Mouse (Mus musculus) midbrain, postnatal 0 days (tissue): Measurements from ENCODE around the gene Akap13. TPM values are rescaled to one million over a fixed set of nuclear protein-coding genes. Genes with fewer than 3 reads are reported as not detected.

Experiments
- ATAC-seq: fragments of 200-750 bp; cut with Nextera tagmentation; 2 replicates; pipeline ENCODE4 v1.8.0; 2017; ENCODE audit warnings: moderate number of reproducible peaks, mild to moderate bottlenecking, moderate TSS enrichment, moderate library complexity; ENCODE audit not compliant: low FRiP score
- DNase-seq: peaks from one replicate; pipeline ENCODE4 v3.0.0-alpha.2; 2015; ENCODE audit warnings: low spot score
- H3K27ac ChIP-seq: fragments of 300-500 bp; sonication (generic); 2 replicates; pipeline ENCODE4 v1.5.1; 2014; ENCODE audit warnings: low read depth, mild to moderate bottlenecking, low read length, mixed read lengths
- H3K27me3 ChIP-seq: fragments of 300-500 bp; sonication (generic); 2 replicates; pipeline ENCODE4 v1.6.1; 2014; ENCODE audit warnings: low read length, control low read depth, mixed read lengths; ENCODE audit not compliant: insufficient read depth
- H3K36me3 ChIP-seq: fragments of 300-500 bp; sonication (generic); 2 replicates; pipeline ENCODE4 v1.6.1; 2014; ENCODE audit warnings: low read length, control low read depth, mixed read lengths; ENCODE audit not compliant: insufficient read depth
- H3K4me1 ChIP-seq: fragments of 300-500 bp; sonication (generic); 2 replicates; pipeline ENCODE4 v1.6.1; 2014; ENCODE audit warnings: mild to moderate bottlenecking, control low read depth, antibody characterized with exemption, low read length, mixed read lengths; ENCODE audit not compliant: insufficient read depth
- H3K4me2 ChIP-seq: fragments of 300-500 bp; sonication (generic); 2 replicates; pipeline ENCODE4 v1.6.1; 2014; ENCODE audit warnings: low read depth, mild to moderate bottlenecking, low read length, mixed read lengths; ENCODE audit not compliant: poor library complexity, severe bottlenecking
- H3K4me3 ChIP-seq: fragments of 300-500 bp; sonication (generic); 2 replicates; pipeline ENCODE4 v1.5.1; 2014; ENCODE audit warnings: low read depth, mild to moderate bottlenecking, low read length, moderate library complexity
- H3K9ac ChIP-seq: fragments of 300-500 bp; sonication (generic); replicated peaks from 2 replicates; pipeline ENCODE4 v1.6.1; 2014; ENCODE audit warnings: mild to moderate bottlenecking, low read length, moderate library complexity, mixed read lengths; ENCODE audit not compliant: poor library complexity, severe bottlenecking
- H3K9me3 ChIP-seq: fragments of 300-500 bp; sonication (generic); 2 replicates; pipeline ENCODE4 v1.6.1; 2016; ENCODE audit warnings: low read length, control low read depth
- CTCF ChIP-seq: IDR thresholded peaks from 2 replicates; pipeline ENCODE4 v1.5.1; 2016; ENCODE audit warnings: antibody characterized with exemption, mild to moderate bottlenecking
- WGBS: fragments of 180-500 bp; shearing (Covaris S2); extraction: QIAGEN DNeasy Blood & Tissue Kit; methylation state at CpG from one replicate; pipeline ENCODE4 v1.1.7; 2014; 5-methylcytosine and 5-hydroxymethylcytosine counted together
- polyA plus RNA-seq: library from polyadenylated mRNA; unstranded; fragments of >200 nt; fragmentation: Nextera tagmentation; extraction: Ambion mirVana; gene quantifications from 2 replicates; pipeline ENCODE4 v1.2.1, GENCODE M21; 2015
- total RNA-seq: library from RNA; depleted of rRNA; stranded (reverse); fragments of >200 nt; gene quantifications from 2 replicates; pipeline ENCODE4 v1.2.3, GENCODE M21; 2014

Gene Akap13
- total and polyA plus RNA-seq, 2 experiments from 2014 or later: 11.7 to 24.6 TPM

GRCm38 (mm10) chr7:75585409-75585808, 130.1 kb downstream of the Akap13 start:
- no peak overlapping the region for H3K4me2 ChIP-seq
- TF ChIP-seq CTCF: no peak
- H3K27ac ChIP-seq: no peak overlapping the region
- no peaks in the 10 kb centered on the region for H3K27me3 ChIP-seq
- no peak for DNase-seq
- no peak for ATAC-seq
- no peak overlapping the region for H3K9ac ChIP-seq
- no peaks in the 10 kb centered on the region for H3K36me3 ChIP-seq
- H3K9me3 ChIP-seq: no peaks in the 10 kb centered on the region
- H3K4me3 ChIP-seq: no peak overlapping the region
- no peaks in the 10 kb centered on the region for H3K4me1 ChIP-seq
- 94% methylated on average over 6 of the region's 6 CpGs for WGBS

- no peaks in the 10 kb centered on the region for H3K9me3 ChIP-seq
- H3K27ac ChIP-seq: no peak overlapping the region
- H3K27me3 ChIP-seq: no peaks in the 10 kb centered on the region
- no peak overlapping the region for H3K4me3 ChIP-seq
- no peak for TF ChIP-seq CTCF
- DNase-seq: no peak
- H3K9ac ChIP-seq: no peak overlapping the region
- ATAC-seq: no peak
- H3K36me3 ChIP-seq: no peaks in the 10 kb centered on the region
- 71% methylated on average over 14 of the region's 14 CpGs for WGBS
- no peaks in the 10 kb centered on the region for H3K4me1 ChIP-seq
- H3K4me2 ChIP-seq: no peak overlapping the region
These were observed 130.8 kb downstream of the Akap13 start for GRCm38 (mm10) chr7:75586113-75586512.

GRCm38 (mm10) chr7:75587727-75588126, 132.4 kb downstream of the Akap13 start:
- Histone ChIP-seq H3K4me1 (no peaks in the 10 kb centered on the region), H3K9ac (no peak overlapping the region), H3K4me3 (no peak overlapping the region), H3K27ac (no peak overlapping the region), H3K27me3 (no peaks in the 10 kb centered on the region), H3K36me3 (no peaks in the 10 kb centered on the region), H3K9me3 (no peaks in the 10 kb centered on the region), H3K4me2 (no peak overlapping the region)
- TF ChIP-seq CTCF: no peak
- no peak for ATAC-seq
- WGBS: 92% methylated on average over 5 of the region's 5 CpGs
- no peak for DNase-seq

GRCm38 (mm10) chr7:75589304-75589973, 134.1 kb downstream of the Akap13 start:
- H3K4me3 ChIP-seq: no peak overlapping the region
- no peak overlapping the region for H3K9ac ChIP-seq
- no peaks in the 10 kb centered on the region for H3K4me1 ChIP-seq
- no peak for TF ChIP-seq CTCF
- no peaks in the 10 kb centered on the region for H3K27me3 ChIP-seq
- WGBS: 94% methylated on average over 8 of the region's 8 CpGs
- DNase-seq: no peak
- ATAC-seq: no peak
- no peak overlapping the region for H3K27ac ChIP-seq
- H3K4me2 ChIP-seq: no peak overlapping the region
- H3K36me3 ChIP-seq: no peaks in the 10 kb centered on the region
- no peaks in the 10 kb centered on the region for H3K9me3 ChIP-seq

GRCm38 (mm10) chr7:75591961-75592360, 136.6 kb downstream of the Akap13 start:
- Histone ChIP-seq H3K36me3 (no peaks in the 10 kb centered on the region), H3K27ac (no peak overlapping the region), H3K4me2 (no peak overlapping the region), H3K9ac (no peak overlapping the region), H3K4me1 (no peaks in the 10 kb centered on the region), H3K4me3 (no peak overlapping the region), H3K9me3 (no peaks in the 10 kb centered on the region), H3K27me3 (no peaks in the 10 kb centered on the region)
- no peak for TF ChIP-seq CTCF
- DNase-seq: no peak
- WGBS: 100% methylated on average over 1 of the region's 1 CpGs
- ATAC-seq: no peak

- no peaks in the 10 kb centered on the region for H3K9me3 ChIP-seq
- no peak for DNase-seq
- no peak overlapping the region for H3K9ac ChIP-seq
- no peaks in the 10 kb centered on the region for H3K36me3 ChIP-seq
- WGBS: 86% methylated on average over 5 of the region's 5 CpGs
- no peak overlapping the region for H3K4me3 ChIP-seq
- TF ChIP-seq CTCF: no peak
- H3K27me3 ChIP-seq: no peaks in the 10 kb centered on the region
- H3K27ac ChIP-seq: no peak overlapping the region
- no peak overlapping the region for H3K4me2 ChIP-seq
- ATAC-seq: no peak
- H3K4me1 ChIP-seq: no peaks in the 10 kb centered on the region
These were observed 139.5 kb downstream of the Akap13 start for GRCm38 (mm10) chr7:75594801-75595200.
